Comparison of ENCODE assay signal across 8 mouse cellular contexts in the genomic region with DNA sequence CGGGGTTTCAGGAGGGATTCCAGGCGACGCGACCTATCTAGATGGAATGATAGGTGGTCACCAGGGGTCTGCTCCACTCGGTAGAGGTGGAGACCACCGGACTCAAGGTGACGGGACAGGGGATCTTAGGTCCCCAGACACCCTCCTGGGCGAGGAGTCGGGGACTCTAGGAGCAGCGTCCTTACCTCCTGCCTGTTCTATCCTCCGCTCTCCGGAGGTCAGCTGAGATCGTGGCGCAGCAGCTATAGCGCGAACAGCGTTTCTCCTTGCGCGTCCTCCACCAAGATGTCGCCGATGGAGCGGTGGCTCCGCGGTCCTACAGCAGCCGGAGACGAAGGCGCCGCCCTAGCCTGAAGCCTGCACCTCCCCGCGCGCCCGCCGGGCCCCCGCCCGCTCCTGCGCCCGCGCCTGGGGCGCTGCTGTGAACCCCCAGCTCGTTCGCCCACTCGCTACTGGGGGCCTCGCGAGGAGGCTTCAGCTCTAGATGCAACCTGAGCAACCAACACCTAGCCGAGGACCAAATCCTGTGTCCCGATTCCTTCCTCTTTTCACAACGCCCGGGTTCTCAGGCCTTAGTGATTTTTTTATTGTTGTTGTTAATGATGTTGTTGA. TPM values are rescaled to one million over a fixed set of nuclear protein-coding genes. Genes with fewer than 3 reads are reported as not detected.
DNase-seq lines count a peak whose midpoint lies in the region; ATAC-seq lines count a peak whose summit lies in the region.

A gene (minus strand): TSS at position 562 of the 612 bp plus-strand sequence.

- H3K9me3 ChIP-seq in embryonic facial prominence, embryonic 10.5 days = 0 out of 2 replicates have a peak, but pooled peaks cover 1% of the 10 kb centered on the region
- peaks cover under 1% of the 10 kb centered on the region; the same call in 1 of the 2 replicates for H3K9me3 ChIP-seq in heart, embryonic 16.5 days (replicated peaks; ENCODE audit: control insufficient read depth, low read length)
- no peaks in the 10 kb centered on the region for H3K9me3 ChIP-seq in lung, embryonic 15.5 days

- H3K9ac ChIP-seq in heart, embryonic 16.5 days (ENCODE audit: low read length) = peak within 1 kb of the TSS; percentile 81
- H3K9ac ChIP-seq in lung, embryonic 15.5 days = peak within 1 kb of the TSS; percentile 60

- ATAC-seq in heart, embryonic 16.5 days (replicated peaks; ENCODE audit: extremely low read depth, insufficient read depth, low FRiP score) = peak; percentile 56
- peak; percentile 31; the same call in 1 of the 2 replicates for ATAC-seq in lung, embryonic 15.5 days (ENCODE audit: borderline replicate concordance, extremely low read depth, low FRiP score, low TSS enrichment)

- H3K27ac ChIP-seq in embryonic facial prominence, embryonic 10.5 days (replicated peaks) = peak within 1 kb of the TSS; percentile 90
- peak within 1 kb of the TSS; percentile 40; the same call in 1 of the 2 replicates for H3K27ac ChIP-seq in heart, embryonic 16.5 days (ENCODE audit: low read length)
- peak within 1 kb of the TSS; percentile 38 for H3K27ac ChIP-seq in lung, embryonic 15.5 days

- no peaks in the 10 kb centered on the region for H3K36me3 ChIP-seq in embryonic facial prominence, embryonic 10.5 days (replicated peaks)
- H3K36me3 ChIP-seq in heart, embryonic 16.5 days (ENCODE audit: control insufficient read depth, insufficient read depth) = no peaks in the 10 kb centered on the region
- no peaks in the 10 kb centered on the region for H3K36me3 ChIP-seq in lung, embryonic 15.5 days

- peaks cover 49% of the 10 kb centered on the region for H3K27me3 ChIP-seq in embryonic facial prominence, embryonic 10.5 days (replicated peaks; ENCODE audit: low read depth, poor library complexity, severe bottlenecking)
- H3K27me3 ChIP-seq in heart, embryonic 16.5 days (ENCODE audit: control insufficient read depth, insufficient read depth, low read length) = peaks cover 6% of the 10 kb centered on the region; the same call in 1 of the 2 replicates
- peaks cover 46% of the 10 kb centered on the region for H3K27me3 ChIP-seq in lung, embryonic 15.5 days

- H3K4me3 ChIP-seq in embryonic facial prominence, embryonic 10.5 days = peak within 1 kb of the TSS; percentile 98
- peak within 1 kb of the TSS; percentile 86 for H3K4me3 ChIP-seq in heart, embryonic 16.5 days (ENCODE audit: low read length)
- peak within 1 kb of the TSS; percentile 77 for H3K4me3 ChIP-seq in lung, embryonic 15.5 days

- WGBS in embryonic facial prominence, embryonic 10.5 days = 2% methylated on average over 48 of the region's 48 CpGs
- WGBS in heart, embryonic 16.5 days = 1% methylated on average over 48 of the region's 48 CpGs
- WGBS in lung, embryonic 15.5 days = 1% methylated on average over 48 of the region's 48 CpGs

- peak within 1 kb of the TSS; percentile 79 for H3K4me2 ChIP-seq in heart, embryonic 16.5 days (ENCODE audit: low read depth, low read length)
- peak within 1 kb of the TSS; percentile 93 for H3K4me2 ChIP-seq in lung, embryonic 15.5 days

- DNase-seq in retina, postnatal 7 days (ENCODE audit: low read depth, low spot score) = peak; percentile 30
- no peak for DNase-seq in retina, embryonic 14.5 days (ENCODE audit: low spot score)
- DNase-seq in embryonic facial prominence, embryonic 10.5 days (ENCODE audit: low spot score) = no peak
- peak; percentile 61 to 73 for DNase-seq in layer of hippocampus, postnatal 10 days (ENCODE audit: low spot score in 2 of 2)
- DNase-seq in ovary, adult 18-20 months (ENCODE audit: low spot score) = peak; percentile 6
- peak; percentile 37 for DNase-seq in urinary bladder, postnatal 25 days (ENCODE audit: low spot score)

- peaks cover 29% of the 10 kb centered on the region for H3K4me1 ChIP-seq in embryonic facial prominence, embryonic 10.5 days
- H3K4me1 ChIP-seq in heart, embryonic 16.5 days (ENCODE audit: control insufficient read depth, insufficient read depth, low read length) = peaks cover 6% of the 10 kb centered on the region
- peaks cover 14% of the 10 kb centered on the region; the same call in 1 of the 2 replicates for H3K4me1 ChIP-seq in lung, embryonic 15.5 days

RNA-seq across cellular contexts. Expression of the gene that starts here (rescaled TPM):
- 5.4 and 5.6 TPM in 2 replicates for polyA plus RNA-seq in embryonic facial prominence, embryonic 10.5 days (2016; fragmentation: Nextera tagmentation; extraction: Ambion mirVana)
- 2.3 and 2.7 TPM in 2 replicates for polyA plus RNA-seq in heart, embryonic 16.5 days (2015; fragmentation: Nextera tagmentation; extraction: Ambion mirVana)
- total RNA-seq in layer of hippocampus, postnatal 10 days (2021) = 10 to 100 TPM; 49.0 to 49.8 TPM
- 4.9 and 5.6 TPM in 2 replicates for polyA plus RNA-seq in lung, embryonic 15.5 days (2015; fragmentation: Nextera tagmentation; extraction: Ambion mirVana)

Comparison
In these comparisons a context has a peak if more than half of its experiments do, and no peak if none do; other contexts are left out.
1. DNase-seq: peak in retina, postnatal 7 days (single experiment), layer of hippocampus, postnatal 10 days (2 of 2), ovary, adult 18-20 months (single experiment) and urinary bladder, postnatal 25 days (single experiment); none in retina, embryonic 14.5 days (single experiment) and embryonic facial prominence, embryonic 10.5 days (single experiment).
2. H3K27ac ChIP-seq: peak in every context shown above with its lines; median percentile 90 in embryonic facial prominence, embryonic 10.5 days; 40 in heart, embryonic 16.5 days; 38 in lung, embryonic 15.5 days.
3. Peak in every context shown above with its lines, with median percentiles within 50 percentile points of each other: H3K4me3 ChIP-seq.